Mouse (Mus musculus): ENCODE measurements at regions not wholly inside any gene's neighbourhood (a gene's known extent, or its start where the extent isn't known, plus 50 kb on each side); places are given as distances from the start of the nearest gene placed in this dataset.
"Not testable (repeated sequence)": the region's sequence is repeated elsewhere in the genome, so short reads cannot be mapped to it uniquely, and the experiment has no call there.

- TF ChIP-seq CTCF (IDR thresholded peaks at IDR 0.05), result no peak
- H3K27me3 ChIP-seq, result no peaks in the 10 kb centered on the region
- POLR2A ChIA-PET, result no interaction called here
- ATAC-seq (no peak), DNase-seq (ENCODE audit: low read depth, low spot score) (no peak)
- CTCF ChIA-PET, result no interaction called here
- in situ Hi-C loops (cut with MboI; ENCODE audit: low pct_unique_long_range_greater_than_20kb), result no loop called here
These were observed 199.3 kb upstream of the Zfp804b start for GRCm38 (mm10) chr5:7543857-7544256.

- ChIA-PET POLR2A (no interaction called here), CTCF (no interaction called here)
- DNase-seq (ENCODE audit: low read depth, low spot score), result no peak
- ATAC-seq, result no peak
- no peaks in the 10 kb centered on the region for H3K27me3 ChIP-seq
- TF ChIP-seq CTCF (IDR thresholded peaks at IDR 0.05), result no peak
- in situ Hi-C loops (cut with MboI; ENCODE audit: low pct_unique_long_range_greater_than_20kb), result no loop called here
These were observed 235.9 kb upstream of the Zfp804b start for GRCm38 (mm10) chr5:7580413-7580812.

GRCm38 (mm10) chr5:7586547-7586946 lies 242.0 kb upstream of the Zfp804b start:
- POLR2A ChIA-PET, result no interaction called here
- ATAC-seq (no peak), DNase-seq (ENCODE audit: low read depth, low spot score) (no peak)
- CTCF ChIA-PET, result no interaction called here
- no peak for TF ChIP-seq CTCF (IDR thresholded peaks at IDR 0.05)
- H3K27me3 ChIP-seq, result no peaks in the 10 kb centered on the region
- in situ Hi-C loops (cut with MboI; ENCODE audit: low pct_unique_long_range_greater_than_20kb), result no loop called here

- no peak for ATAC-seq
- no peak for TF ChIP-seq CTCF (IDR thresholded peaks at IDR 0.05)
- no peaks in the 10 kb centered on the region for H3K27me3 ChIP-seq
- no peak for DNase-seq (ENCODE audit: low read depth, low spot score)
- in situ Hi-C loops (cut with MboI; ENCODE audit: low pct_unique_long_range_greater_than_20kb), result no loop called here
- CTCF ChIA-PET, result no interaction called here
- POLR2A ChIA-PET, result no interaction called here
These were observed 255.9 kb upstream of the Zfp804b start for GRCm38 (mm10) chr5:7600418-7600817.

GRCm38 (mm10) chr5:7607517-7607916 lies 263.0 kb upstream of the Zfp804b start:
- TF ChIP-seq CTCF (IDR thresholded peaks at IDR 0.05), result no peak
- ATAC-seq, result no peak
- ChIA-PET CTCF (no interaction called here), POLR2A (no interaction called here)
- DNase-seq (ENCODE audit: low read depth, low spot score), result no peak
- no peaks in the 10 kb centered on the region for H3K27me3 ChIP-seq
- in situ Hi-C loops (cut with MboI; ENCODE audit: low pct_unique_long_range_greater_than_20kb), result no loop called here

- DNase-seq (ENCODE audit: low read depth, low spot score), result no peak
- no peak for TF ChIP-seq CTCF (IDR thresholded peaks at IDR 0.05)
- H3K27me3 ChIP-seq, result no peaks in the 10 kb centered on the region
- in situ Hi-C loops (cut with MboI; ENCODE audit: low pct_unique_long_range_greater_than_20kb), result no loop called here
- CTCF ChIA-PET, result no interaction called here
- POLR2A ChIA-PET, result no interaction called here
- no peak for ATAC-seq
These were observed 263.4 kb upstream of the Zfp804b start for GRCm38 (mm10) chr5:7607924-7608323.

GRCm38 (mm10) chr5:7655280-7655679 lies 305.0 kb upstream of the Steap4 start:
- in situ Hi-C loops (cut with MboI; ENCODE audit: low pct_unique_long_range_greater_than_20kb), result no loop called here
- no peak for ATAC-seq
- CTCF ChIA-PET, result no interaction called here
- DNase-seq (ENCODE audit: low read depth, low spot score), result no peak
- no peak for TF ChIP-seq CTCF (IDR thresholded peaks at IDR 0.05)
- POLR2A ChIA-PET, result no interaction called here
- no peaks in the 10 kb centered on the region for H3K27me3 ChIP-seq

- in situ Hi-C loops (cut with MboI; ENCODE audit: low pct_unique_long_range_greater_than_20kb), result no loop called here
- TF ChIP-seq CTCF (IDR thresholded peaks at IDR 0.05), result no peak
- no peaks in the 10 kb centered on the region for H3K27me3 ChIP-seq
- ATAC-seq (no peak), DNase-seq (ENCODE audit: low read depth, low spot score) (no peak)
- ChIA-PET POLR2A (no interaction called here), CTCF (no interaction called here)
These were observed 258.5 kb upstream of the Steap4 start for GRCm38 (mm10) chr5:7701776-7702175.

- in situ Hi-C loops (cut with MboI; ENCODE audit: low pct_unique_long_range_greater_than_20kb), result no loop called here
- TF ChIP-seq CTCF (IDR thresholded peaks at IDR 0.05), result no peak
- CTCF ChIA-PET, result no interaction called here
- ATAC-seq (no peak), DNase-seq (ENCODE audit: low read depth, low spot score) (no peak)
- no peaks in the 10 kb centered on the region for H3K27me3 ChIP-seq
- POLR2A ChIA-PET, result no interaction called here
These were observed 240.7 kb upstream of the Steap4 start for GRCm38 (mm10) chr5:7719557-7719956.

GRCm38 (mm10) chr5:7720061-7720460 lies 240.2 kb upstream of the Steap4 start:
- no peak for TF ChIP-seq CTCF (IDR thresholded peaks at IDR 0.05)
- CTCF ChIA-PET, result no interaction called here
- H3K27me3 ChIP-seq, result no peaks in the 10 kb centered on the region
- in situ Hi-C loops (cut with MboI; ENCODE audit: low pct_unique_long_range_greater_than_20kb), result no loop called here
- POLR2A ChIA-PET, result no interaction called here
- no peak for ATAC-seq
- no peak for DNase-seq (ENCODE audit: low read depth, low spot score)

- H3K27me3 ChIP-seq, result no peaks in the 10 kb centered on the region
- in situ Hi-C loops (cut with MboI; ENCODE audit: low pct_unique_long_range_greater_than_20kb), result no loop called here
- CTCF ChIA-PET, result no interaction called here
- POLR2A ChIA-PET, result no interaction called here
- no peak for ATAC-seq
- DNase-seq (ENCODE audit: low read depth, low spot score), result no peak
- TF ChIP-seq CTCF (IDR thresholded peaks at IDR 0.05), result no peak
These were observed 239.6 kb upstream of the Steap4 start for GRCm38 (mm10) chr5:7720688-7721087.

GRCm38 (mm10) chr5:7732566-7732965 lies 227.7 kb upstream of the Steap4 start:
- DNase-seq (ENCODE audit: low read depth, low spot score); CTCF ChIA-PET; POLR2A ChIA-PET; H3K27me3 ChIP-seq; ATAC-seq; in situ Hi-C loops (cut with MboI; ENCODE audit: low pct_unique_long_range_greater_than_20kb): not testable (repeated sequence)

- in situ Hi-C loops (cut with MboI; ENCODE audit: low pct_unique_long_range_greater_than_20kb), result no loop called here
- DNase-seq (ENCODE audit: low read depth, low spot score), result no peak
- CTCF ChIA-PET, result no interaction called here
- H3K27me3 ChIP-seq, result no peaks in the 10 kb centered on the region
- no peak for ATAC-seq
- no peak for TF ChIP-seq CTCF (IDR thresholded peaks at IDR 0.05)
- POLR2A ChIA-PET, result no interaction called here
These were observed 180.4 kb upstream of the Steap4 start for GRCm38 (mm10) chr5:7779827-7780226.

Measured in Patski (cell line).